In genomic region chr10:77902894-77903715, GRCm38 (mm10) we compare ENCODE assay signal across 9 mouse cellular contexts. TPM values are rescaled to one million over a fixed set of nuclear protein-coding genes. Genes with fewer than 3 reads are reported as not detected.
DNase-seq lines count a peak whose midpoint lies in the region; ATAC-seq lines count a peak whose summit lies in the region.
"Had no signal": no experiment of that assay in that cellular context is flagged by ENCODE, and none has a peak within 500 bp of the region (broad histone marks: within the 10 kb centered on the region; RNA-seq: fewer than 3 reads in every experiment).

No protein-coding gene starts in this region.

- H3K9ac ChIP-seq in hindbrain, embryonic 15.5 days, result peak overlapping the region; percentile 52

- peaks cover 31% of the 10 kb centered on the region for H3K4me1 ChIP-seq in hindbrain, embryonic 15.5 days (replicated peaks)

- H3K27ac ChIP-seq in hindbrain, embryonic 15.5 days (replicated peaks), result peak overlapping the region; percentile 75

- DNase-seq in R1 (ENCODE audit: low read depth, low spot score), result peak; percentile 93
- DNase-seq in c-Kit-positive CD71-negative TER-119-negative erythroid progenitor cells, embryonic 14.5 days (ENCODE audit: low read depth), result peak; percentile 43
- DNase-seq in left cerebral cortex, adult 9 months (ENCODE audit: low spot score in 2 of 2), result peak; percentile 60 to 66
- peak; percentile 54 to 59 for DNase-seq in lung, postnatal 4 days
- peak; percentile 79 to 83 for DNase-seq in right cerebral cortex, postnatal 36 days (ENCODE audit: low spot score in 2 of 2)
- DNase-seq in gastrocnemius, adult 18-20 months (ENCODE audit: low spot score), result no peak

- peak overlapping the region; percentile 68 for H3K4me2 ChIP-seq in hindbrain, embryonic 15.5 days

- no peaks in the 10 kb centered on the region for H3K27me3 ChIP-seq in hindbrain, embryonic 15.5 days

- peak overlapping the region; percentile 59 for H3K4me3 ChIP-seq in hindbrain, embryonic 15.5 days

- 8% methylated on average over 35 of the region's 35 CpGs for WGBS in hindbrain, embryonic 15.5 days

- H3K9me3 ChIP-seq in hindbrain, embryonic 15.5 days, result no peaks in the 10 kb centered on the region

- 0 out of 2 replicates have a peak, but pooled peaks have one; percentile 25 for ATAC-seq in erythroid progenitor cell, adult 5-6 weeks (replicated peaks; ENCODE audit: low FRiP score, poor library complexity, severe bottlenecking)
- ATAC-seq in hindbrain, embryonic 15.5 days (ENCODE audit: low FRiP score, low read depth), result peak; percentile 89

- H3K36me3 ChIP-seq in hindbrain, embryonic 15.5 days, result no peaks in the 10 kb centered on the region

RNA-seq across cellular contexts. Expression of gene Lrrc3, which starts 0.8 kb away (rescaled TPM):
- not detected in 2 replicates for total RNA-seq in erythroid progenitor cell, adult 5-6 weeks (2015; ENCODE audit: low replicate concordance)
- not detected in 2 replicates for total RNA-seq in erythroid progenitor cell, adult 5-6 weeks (2017; ENCODE audit: low replicate concordance)
- polyA plus RNA-seq in hindbrain, embryonic 15.5 days (2015; fragmentation: Nextera tagmentation; extraction: Ambion mirVana), result 21.4 and 23.9 TPM in 2 replicates
- under 1 TPM; 0.23 to 0.28 TPM for total RNA-seq in gastrocnemius, adult 18-20 months (2021)

RNA-seq across cellular contexts. Expression of gene Gm3285, which starts 41.3 kb away (rescaled TPM):
- not detected in 2 replicates for total RNA-seq in erythroid progenitor cell, adult 5-6 weeks (2015; ENCODE audit: low replicate concordance)
- not detected in 2 replicates for total RNA-seq in erythroid progenitor cell, adult 5-6 weeks (2017; ENCODE audit: low replicate concordance)
- polyA plus RNA-seq in hindbrain, embryonic 15.5 days (2015; fragmentation: Nextera tagmentation; extraction: Ambion mirVana), result not detected in 2 replicates
- not detected for total RNA-seq in gastrocnemius, adult 18-20 months (2021)
- total RNA-seq: layer of hippocampus, adult 18-20 months had no signal

RNA-seq across cellular contexts. Expression of gene Gm10318, which starts 50.4 kb away (rescaled TPM):
- not detected in 2 replicates for total RNA-seq in erythroid progenitor cell, adult 5-6 weeks (2015; ENCODE audit: low replicate concordance)
- total RNA-seq in erythroid progenitor cell, adult 5-6 weeks (2017; ENCODE audit: low replicate concordance), result not detected in 2 replicates
- polyA plus RNA-seq in hindbrain, embryonic 15.5 days (2015; fragmentation: Nextera tagmentation; extraction: Ambion mirVana), result not detected in 2 replicates
- not detected for total RNA-seq in gastrocnemius, adult 18-20 months (2021)
- total RNA-seq: layer of hippocampus, adult 18-20 months had no signal

RNA-seq across cellular contexts. Expression of gene Gm36176, which starts 56.5 kb away (rescaled TPM):
- total RNA-seq in erythroid progenitor cell, adult 5-6 weeks (2015; ENCODE audit: low replicate concordance), result not detected in 2 replicates
- not detected in 2 replicates for total RNA-seq in erythroid progenitor cell, adult 5-6 weeks (2017; ENCODE audit: low replicate concordance)
- polyA plus RNA-seq in hindbrain, embryonic 15.5 days (2015; fragmentation: Nextera tagmentation; extraction: Ambion mirVana), result not detected in 2 replicates
- not detected for total RNA-seq in gastrocnemius, adult 18-20 months (2021)
- total RNA-seq: layer of hippocampus, adult 18-20 months had no signal
